Mouse (Mus musculus): ENCODE measurements around the gene Col27a1. TPM values are rescaled to one million over a fixed set of nuclear protein-coding genes. Genes with fewer than 3 reads are reported as not detected.

Col27a1 gene
- polyA plus RNA-seq, 1 experiment from 2014 or later, result 5.7 TPM

GRCm38 (mm10) chr4:63237225-63237624, 23.4 kb downstream of the Col27a1 start:
- Histone ChIP-seq H3K9me3 (replicated peaks; ENCODE audit: low read length) (no peaks in the 10 kb centered on the region), H3K9ac (ENCODE audit: low read depth, low read length) (no peak overlapping the region), H3K27ac (0 out of 2 replicates have a peak overlapping the region, but pooled peaks have one; percentile 25), H3K27me3 (ENCODE audit: insufficient read depth, low read length) (no peaks in the 10 kb centered on the region), H3K36me3 (ENCODE audit: insufficient read depth, low read length) (no peaks in the 10 kb centered on the region), H3K4me1 (replicated peaks; ENCODE audit: insufficient read depth, low read length) (peaks cover 51% of the 10 kb centered on the region), H3K4me3 (replicated peaks; ENCODE audit: low read depth, low read length) (no peak overlapping the region), H3K4me2 (ENCODE audit: low read length) (no peak overlapping the region)
- 63% methylated on average over 3 of the region's 3 CpGs for WGBS
- no peak for ATAC-seq (replicated peaks; ENCODE audit: low FRiP score, low read depth)
- DNase-seq (ENCODE audit: low spot score), result no peak
- no peak for TF ChIP-seq CTCF (IDR thresholded peaks at IDR 0.05; ENCODE audit: low read depth)

GRCm38 (mm10) chr4:63238141-63238540, 24.3 kb downstream of the Col27a1 start:
- no peak for ATAC-seq (replicated peaks; ENCODE audit: low FRiP score, low read depth)
- 16% methylated on average over 7 of the region's 7 CpGs for WGBS
- Histone ChIP-seq H3K9ac (ENCODE audit: low read depth, low read length) (no peak overlapping the region), H3K27ac (peak overlapping the region; percentile 62), H3K27me3 (ENCODE audit: insufficient read depth, low read length) (no peaks in the 10 kb centered on the region), H3K4me2 (ENCODE audit: low read length) (no peak overlapping the region), H3K36me3 (ENCODE audit: insufficient read depth, low read length) (no peaks in the 10 kb centered on the region), H3K9me3 (replicated peaks; ENCODE audit: low read length) (no peaks in the 10 kb centered on the region), H3K4me1 (replicated peaks; ENCODE audit: insufficient read depth, low read length) (peaks cover 42% of the 10 kb centered on the region), H3K4me3 (replicated peaks; ENCODE audit: low read depth, low read length) (no peak overlapping the region)
- peak; percentile 71 for DNase-seq (ENCODE audit: low spot score)
- TF ChIP-seq CTCF (IDR thresholded peaks at IDR 0.05; ENCODE audit: low read depth), result no peak

GRCm38 (mm10) chr4:63238722-63239121, 24.9 kb downstream of the Col27a1 start:
- Histone ChIP-seq H3K9me3 (replicated peaks; ENCODE audit: low read length) (no peaks in the 10 kb centered on the region), H3K9ac (ENCODE audit: low read depth, low read length) (no peak overlapping the region), H3K4me3 (replicated peaks; ENCODE audit: low read depth, low read length) (no peak overlapping the region), H3K27me3 (ENCODE audit: insufficient read depth, low read length) (no peaks in the 10 kb centered on the region), H3K4me1 (replicated peaks; ENCODE audit: insufficient read depth, low read length) (peaks cover 36% of the 10 kb centered on the region), H3K36me3 (ENCODE audit: insufficient read depth, low read length) (no peaks in the 10 kb centered on the region), H3K4me2 (ENCODE audit: low read length) (no peak overlapping the region), H3K27ac (0 out of 2 replicates have a peak overlapping the region, but pooled peaks have one; percentile 62)
- WGBS, result 85% methylated on average over 5 of the region's 5 CpGs
- no peak for DNase-seq (ENCODE audit: low spot score)
- TF ChIP-seq CTCF (IDR thresholded peaks at IDR 0.05; ENCODE audit: low read depth), result no peak
- no peak for ATAC-seq (replicated peaks; ENCODE audit: low FRiP score, low read depth)

- Histone ChIP-seq H3K9ac (ENCODE audit: low read depth, low read length) (no peak overlapping the region), H3K36me3 (ENCODE audit: insufficient read depth, low read length) (no peaks in the 10 kb centered on the region), H3K27ac (no peak overlapping the region), H3K4me1 (replicated peaks; ENCODE audit: insufficient read depth, low read length) (peaks cover 19% of the 10 kb centered on the region), H3K27me3 (ENCODE audit: insufficient read depth, low read length) (no peaks in the 10 kb centered on the region), H3K4me3 (replicated peaks; ENCODE audit: low read depth, low read length) (no peak overlapping the region), H3K4me2 (ENCODE audit: low read length) (no peak overlapping the region), H3K9me3 (replicated peaks; ENCODE audit: low read length) (no peaks in the 10 kb centered on the region)
- ATAC-seq (replicated peaks; ENCODE audit: low FRiP score, low read depth), result no peak
- WGBS, result 83% methylated on average over 3 of the region's 3 CpGs
- TF ChIP-seq CTCF (IDR thresholded peaks at IDR 0.05; ENCODE audit: low read depth), result no peak
- DNase-seq (ENCODE audit: low spot score), result no peak
These were observed 27.2 kb downstream of the Col27a1 start for GRCm38 (mm10) chr4:63241031-63241430.

- TF ChIP-seq CTCF (IDR thresholded peaks at IDR 0.05; ENCODE audit: low read depth), result peak; percentile 22; the same call in 1 of the 2 replicates
- no peak for ATAC-seq (replicated peaks; ENCODE audit: low FRiP score, low read depth)
- Histone ChIP-seq H3K4me2 (ENCODE audit: low read length) (no peak overlapping the region), H3K9me3 (replicated peaks; ENCODE audit: low read length) (no peaks in the 10 kb centered on the region), H3K27ac (no peak overlapping the region), H3K36me3 (ENCODE audit: insufficient read depth, low read length) (no peaks in the 10 kb centered on the region), H3K4me3 (replicated peaks; ENCODE audit: low read depth, low read length) (no peak overlapping the region), H3K27me3 (ENCODE audit: insufficient read depth, low read length) (no peaks in the 10 kb centered on the region), H3K4me1 (replicated peaks; ENCODE audit: insufficient read depth, low read length) (no peaks in the 10 kb centered on the region), H3K9ac (ENCODE audit: low read depth, low read length) (no peak overlapping the region)
- no peak for DNase-seq (ENCODE audit: low spot score)
These were observed 34.2 kb downstream of the Col27a1 start for GRCm38 (mm10) chr4:63247991-63248390.

GRCm38 (mm10) chr4:63248951-63249350, 35.1 kb downstream of the Col27a1 start:
- Histone ChIP-seq H3K9ac (ENCODE audit: low read depth, low read length) (no peak overlapping the region), H3K9me3 (replicated peaks; ENCODE audit: low read length) (no peaks in the 10 kb centered on the region), H3K27ac (no peak overlapping the region), H3K4me2 (ENCODE audit: low read length) (no peak overlapping the region), H3K4me3 (replicated peaks; ENCODE audit: low read depth, low read length) (no peak overlapping the region), H3K4me1 (replicated peaks; ENCODE audit: insufficient read depth, low read length) (no peaks in the 10 kb centered on the region), H3K27me3 (ENCODE audit: insufficient read depth, low read length) (no peaks in the 10 kb centered on the region), H3K36me3 (ENCODE audit: insufficient read depth, low read length) (no peaks in the 10 kb centered on the region)
- ATAC-seq (replicated peaks; ENCODE audit: low FRiP score, low read depth) (no peak), DNase-seq (ENCODE audit: low spot score) (no peak)
- WGBS, result 75% methylated on average over 6 of the region's 6 CpGs
- TF ChIP-seq CTCF (IDR thresholded peaks at IDR 0.05; ENCODE audit: low read depth), result no peak

GRCm38 (mm10) chr4:63251760-63252159, 38.0 kb downstream of the Col27a1 start:
- no peak overlapping the region for H3K27ac ChIP-seq
- H3K9ac ChIP-seq (ENCODE audit: low read depth, low read length), result no peak overlapping the region
- H3K4me3 ChIP-seq (replicated peaks; ENCODE audit: low read depth, low read length), result no peak overlapping the region
- no peak for TF ChIP-seq CTCF (IDR thresholded peaks at IDR 0.05; ENCODE audit: low read depth)
- H3K36me3 ChIP-seq (ENCODE audit: insufficient read depth, low read length), result no peaks in the 10 kb centered on the region
- ATAC-seq (replicated peaks; ENCODE audit: low FRiP score, low read depth), result no peak
- WGBS, result 75% methylated on average over 11 of the region's 11 CpGs
- no peak for DNase-seq (ENCODE audit: low spot score)
- no peaks in the 10 kb centered on the region for H3K27me3 ChIP-seq (ENCODE audit: insufficient read depth, low read length)
- H3K9me3 ChIP-seq (replicated peaks; ENCODE audit: low read length), result no peaks in the 10 kb centered on the region
- H3K4me1 ChIP-seq (replicated peaks; ENCODE audit: insufficient read depth, low read length), result no peaks in the 10 kb centered on the region
- H3K4me2 ChIP-seq (ENCODE audit: low read length), result no peak overlapping the region
